Mouse (Mus musculus) layer of hippocampus, adult 18-20 months (tissue): Measurements from ENCODE around the gene App. TPM values are rescaled to one million over a fixed set of nuclear protein-coding genes. Genes with fewer than 3 reads are reported as not detected.

Experiments used
- DNase-seq, 2 experiments: peaks; one replicate each; pipeline ENCODE4 v3.0.0; 2022; ENCODE audit warnings: low spot score in 2 of 2
- long read RNA-seq: library from polyadenylated mRNA; stranded (forward); transcript quantifications from one replicate; pipeline ENCODE4 v2.0.0, GENCODE M21; 2021
- total RNA-seq, 2 experiments: library from RNA; stranded (reverse); gene quantifications; 2 replicates each; pipeline ENCODE4 v1.2.3; 2021

Gene App
- total RNA-seq: 1,000 to 10,000 TPM; 1,310 to 1,337 TPM
- long read RNA-seq, full-length matches to known transcripts: 1,340 of 1,542 reads
- long read RNA-seq, partial matches to known transcripts: 143 of 1,542 reads
- long read RNA-seq, other reads (novel, unspliced or antisense): 59 of 1,542 reads

GRCm38 (mm10) chr16:85173373-85174081 is at the start of gene App:
App (minus strand) TSS chr16:85173766.
- DNase-seq: peak; percentile 88 to 95

- DNase-seq: peak; percentile 20 to 63
Measured at GRCm38 (mm10) chr16:85215846-85216245, 42.3 kb upstream of the App start.

- no peak for DNase-seq
Measured at GRCm38 (mm10) chr16:85215173-85215572, 41.6 kb upstream of the App start.

DNA sequence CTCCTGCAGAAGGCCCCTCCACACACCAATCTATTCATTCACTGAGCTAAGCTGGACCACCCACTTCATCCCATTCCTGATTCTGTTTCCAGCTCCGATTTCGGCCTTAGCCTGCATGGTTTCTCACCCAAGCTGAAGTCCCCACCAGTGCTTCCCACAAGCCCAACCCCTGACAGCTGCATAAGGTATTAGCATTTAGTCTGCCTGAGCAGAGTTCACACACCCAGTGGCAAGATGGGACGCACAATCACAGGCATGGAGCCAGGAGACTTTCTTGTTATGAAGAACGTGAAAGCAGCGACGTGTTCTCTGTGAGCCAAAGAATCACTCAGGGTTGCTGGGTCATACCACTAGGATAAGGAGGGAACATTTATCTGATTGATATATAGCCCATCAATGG is 22.1 kb upstream of the App start:
- DNase-seq: no peak

- DNase-seq: no peak
Measured at GRCm38 (mm10) chr16:85195167-85195566, 21.6 kb upstream of the App start.

DNA sequence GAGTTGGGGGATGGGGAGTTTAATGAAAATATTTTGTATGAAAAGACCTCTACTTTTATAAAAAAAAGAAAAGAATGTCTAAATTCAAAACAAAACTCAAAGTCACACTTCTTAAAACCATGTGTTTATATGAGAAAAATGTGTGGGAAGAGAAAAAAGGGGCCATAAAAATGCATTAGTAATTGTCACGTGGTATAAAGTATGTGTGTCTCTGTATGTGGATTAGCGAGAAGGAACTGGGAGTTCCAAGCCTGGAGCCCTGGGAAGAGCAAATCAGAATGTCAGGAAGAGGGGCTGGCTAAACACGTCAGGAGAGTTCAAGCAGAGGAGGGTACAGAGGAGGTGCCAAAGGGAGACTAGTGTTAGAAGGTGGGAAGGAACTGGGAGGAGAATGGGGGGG is 7.9 kb upstream of the App start:
- DNase-seq: no peak

- DNase-seq: no peak
Measured at GRCm38 (mm10) chr16:85180710-85181109, 7.1 kb upstream of the App start.

- no peak for DNase-seq
Measured at GRCm38 (mm10) chr16:85176666-85177065, 3.1 kb upstream of the App start.

- DNase-seq: peak; percentile 47 to 58
Measured at GRCm38 (mm10) chr16:85172571-85173372, 794 bp downstream of the App start.

DNA sequence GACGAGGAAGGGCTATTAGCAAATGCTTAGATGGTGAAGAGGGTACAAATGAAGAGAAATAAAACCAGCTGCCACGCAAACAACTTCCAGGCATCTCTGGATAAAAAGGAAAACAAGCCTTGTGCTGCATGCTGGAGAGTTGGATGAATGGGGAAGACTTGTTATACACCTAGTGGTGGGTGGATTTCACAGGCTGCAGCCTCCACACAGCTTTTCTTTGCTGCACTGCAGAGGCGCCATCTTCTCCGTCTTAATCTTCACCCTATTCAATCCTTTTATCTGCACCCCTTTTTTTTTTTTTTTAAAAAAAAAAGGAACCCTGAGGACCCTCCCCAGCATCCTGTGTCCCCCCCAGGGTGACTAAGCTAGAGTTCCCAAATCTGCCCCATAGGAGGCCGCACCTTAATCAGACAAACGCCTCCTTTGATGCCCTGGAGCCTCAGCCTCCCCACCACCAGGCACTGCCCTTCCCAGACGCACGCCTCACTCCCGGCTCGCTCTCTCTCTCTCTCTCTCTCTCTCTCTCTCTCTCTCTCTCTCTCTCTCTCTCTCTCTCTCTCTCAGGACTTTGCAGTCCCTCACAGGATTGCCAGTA is 1.5 kb downstream of the App start:
- peak; percentile 50 to 73 for DNase-seq

GRCm38 (mm10) chr16:85170826-85171510 is 2.6 kb downstream of the App start:
- peak in 1 of 2 experiments; percentile 48 for DNase-seq

DNA sequence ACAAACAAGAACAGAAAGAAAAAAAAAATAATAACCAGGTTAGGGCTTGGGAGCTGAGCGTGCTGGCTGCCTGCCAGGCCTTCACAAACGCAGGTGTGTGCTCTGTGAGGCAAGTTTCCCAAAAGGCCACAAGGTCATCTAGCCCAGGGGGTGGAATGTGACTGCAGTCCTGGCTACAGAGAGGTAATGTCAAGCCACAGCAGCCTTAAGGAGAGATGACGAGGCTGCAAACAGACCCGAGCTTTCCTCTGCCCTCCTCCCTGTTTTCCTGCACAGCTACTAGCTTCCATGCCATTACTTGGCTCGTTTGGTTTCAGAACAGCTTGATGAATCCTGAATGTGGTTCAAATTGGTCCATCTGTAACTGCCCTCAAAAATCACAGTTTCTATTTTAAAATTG is 4.7 kb downstream of the App start:
- DNase-seq: peak in 1 of 2 experiments; percentile 41

DNA sequence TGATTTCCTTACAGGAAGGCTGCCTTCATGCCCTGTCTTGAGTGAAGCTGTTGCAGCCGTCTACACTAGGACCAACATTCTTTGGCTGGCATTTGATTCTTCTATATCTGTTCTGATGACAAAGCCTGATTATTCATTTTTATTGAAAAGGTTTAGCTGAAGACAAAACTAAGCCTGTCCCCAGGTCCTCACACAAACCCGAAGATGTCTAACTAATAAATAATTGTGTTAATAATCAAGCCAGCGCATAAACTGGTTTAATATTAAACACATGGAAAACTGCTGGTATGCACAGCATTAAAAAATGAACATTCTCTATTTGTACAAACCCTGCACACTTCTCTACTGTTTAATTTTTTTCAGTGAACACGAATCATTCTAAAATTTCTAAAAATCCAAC is 7.4 kb downstream of the App start:
- no peak for DNase-seq

DNA sequence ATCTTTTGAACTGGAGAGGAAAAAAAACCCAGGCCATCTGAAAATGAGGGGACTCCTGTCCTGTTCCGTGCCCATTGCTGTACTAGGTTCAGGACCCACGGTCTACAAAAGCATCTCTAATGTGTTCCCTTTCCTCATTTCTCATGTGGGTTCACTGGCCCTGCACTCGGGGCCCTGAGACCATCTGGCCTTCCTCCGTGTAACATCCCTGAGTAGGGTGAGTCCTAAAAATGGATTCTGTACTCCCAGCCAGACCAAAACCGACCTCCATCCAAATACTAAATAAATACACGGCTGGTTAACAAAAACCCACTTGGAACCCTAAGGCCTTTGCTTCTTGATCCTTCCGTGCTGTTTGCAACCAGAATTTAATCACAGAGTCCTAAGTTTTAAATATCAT is 7.9 kb downstream of the App start:
- DNase-seq: no peak

DNA sequence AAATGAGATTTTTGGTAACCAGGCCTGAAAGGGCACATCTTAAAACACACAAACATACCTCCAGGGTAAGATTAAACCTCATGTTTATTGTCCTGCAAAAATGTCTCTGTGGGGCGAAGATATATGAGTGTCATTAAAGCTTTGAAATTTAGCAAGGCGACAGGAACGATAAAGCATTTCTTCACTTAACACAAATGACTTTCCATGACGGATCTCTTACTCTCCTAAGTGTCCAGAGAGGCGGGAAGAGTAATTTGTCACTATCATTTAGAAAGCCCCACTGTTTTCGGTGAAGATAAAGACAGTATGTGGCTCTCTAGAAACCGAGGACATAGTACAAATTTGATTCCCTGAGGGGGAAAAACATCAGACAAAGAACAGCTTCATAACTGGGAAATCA is 8.4 kb downstream of the App start:
- no peak for DNase-seq

DNA sequence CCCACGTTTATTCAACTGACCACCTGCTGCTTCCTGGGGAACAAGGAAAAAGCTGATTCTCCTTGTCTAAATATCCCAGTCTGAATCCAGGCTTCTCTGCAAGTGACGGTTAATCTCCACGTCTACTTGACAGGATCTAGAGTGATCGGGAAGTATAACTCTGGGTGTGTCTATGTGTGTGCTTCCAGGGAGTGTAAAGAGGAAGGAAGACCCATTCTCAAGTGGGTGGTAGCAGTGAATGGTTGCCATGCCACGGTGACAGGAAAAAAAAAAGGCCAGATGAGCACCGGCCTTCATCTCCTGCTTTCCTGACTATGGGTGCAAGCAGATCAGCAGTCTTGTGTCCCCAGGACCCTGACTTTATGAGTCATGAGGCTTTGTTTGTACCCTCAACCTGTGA is 10.8 kb downstream of the App start:
- no peak for DNase-seq

DNA sequence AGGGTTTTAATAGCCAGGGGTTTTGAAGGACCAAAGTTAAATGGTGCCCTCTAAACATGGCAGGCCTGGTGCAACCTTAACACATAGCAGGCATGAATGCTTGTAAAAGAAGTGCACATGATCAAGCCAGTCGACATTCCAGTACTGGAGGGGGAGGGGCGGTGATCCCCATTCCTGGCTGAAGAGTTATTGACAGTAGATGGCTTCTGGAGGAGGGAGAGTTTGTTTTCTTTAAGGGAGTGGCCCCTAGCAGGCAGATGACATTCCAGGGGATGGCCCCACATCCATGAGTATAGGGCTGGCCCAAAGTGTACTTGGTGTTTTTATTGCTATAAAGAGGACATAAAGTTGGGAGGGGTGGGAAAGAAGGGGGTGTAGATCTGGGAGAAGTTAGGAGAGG is 13.4 kb downstream of the App start:
- no peak for DNase-seq

DNA sequence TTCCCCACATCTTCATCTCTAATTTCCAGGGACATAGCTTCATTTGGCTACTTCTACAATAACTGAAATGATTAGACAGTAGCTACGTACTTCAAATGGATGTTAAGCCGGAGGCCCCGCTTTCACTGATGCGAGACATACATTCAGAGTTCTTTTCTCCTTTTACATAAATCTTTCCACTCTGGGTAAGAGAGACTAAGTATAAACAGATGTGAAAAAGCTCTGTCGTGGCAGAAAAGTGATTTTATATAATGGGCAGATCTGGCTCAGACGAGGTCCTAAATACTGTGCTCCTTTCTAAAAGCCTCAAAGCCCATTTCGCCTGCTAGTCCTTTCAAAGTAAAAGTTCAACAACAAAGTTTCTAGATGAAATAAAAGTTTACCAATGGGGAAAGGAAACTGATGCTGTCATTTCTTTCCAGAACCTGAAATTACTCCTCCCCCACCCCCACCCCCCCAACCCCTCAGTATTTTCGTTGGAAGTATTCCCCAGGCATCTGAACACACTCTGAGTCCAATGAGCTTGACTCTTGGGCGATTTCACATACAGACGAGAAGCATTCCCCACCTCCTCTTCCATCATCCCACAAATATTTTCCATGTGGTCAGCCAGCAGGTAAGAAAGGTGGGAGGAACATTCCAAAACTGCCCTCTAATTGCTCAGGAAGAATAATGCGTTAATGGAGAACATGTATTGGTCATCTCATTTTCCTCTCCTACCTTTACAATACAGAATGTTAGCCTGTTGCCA is 15.6 kb downstream of the App start:
- DNase-seq: no peak

DNA sequence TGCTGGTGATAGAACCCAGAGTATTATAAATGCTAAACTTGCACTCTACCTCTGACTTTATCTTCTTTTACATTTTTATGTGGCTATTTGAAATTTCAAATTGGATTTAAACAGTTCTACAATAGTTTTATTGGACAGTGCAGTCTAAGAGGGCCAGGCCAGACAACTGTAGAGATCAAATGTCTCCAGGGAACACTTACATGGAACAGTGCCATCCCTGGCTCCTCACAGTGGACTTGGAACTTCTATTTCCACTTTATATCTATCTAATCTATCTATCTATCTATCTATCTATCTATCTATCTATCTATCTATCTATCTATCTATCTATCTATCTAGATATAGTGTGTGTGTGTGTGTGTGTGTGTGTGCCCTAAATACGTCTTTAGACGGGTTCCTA is 16.4 kb downstream of the App start:
- DNase-seq: no peak

GRCm38 (mm10) chr16:85155836-85156235 is 17.7 kb downstream of the App start:
- DNase-seq: no peak

DNA sequence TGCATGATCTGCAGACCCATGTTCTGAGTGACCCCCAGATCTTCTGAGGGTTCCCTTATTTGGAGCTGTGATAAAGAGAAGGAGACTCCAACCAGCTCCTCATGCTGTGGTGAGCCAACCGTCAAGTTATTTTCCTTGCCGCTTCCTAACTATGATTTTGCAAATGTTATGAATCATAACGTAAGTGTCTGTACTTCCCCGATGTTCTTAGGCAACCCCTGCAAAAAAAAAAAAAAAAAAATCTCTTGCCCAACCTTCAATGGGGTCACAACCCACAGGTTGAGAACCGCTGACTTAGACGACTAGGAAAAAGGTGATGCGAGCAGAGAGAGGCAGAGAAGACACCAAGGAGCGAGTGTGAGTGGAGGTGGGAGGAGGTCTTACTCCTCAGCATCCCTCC is 21.1 kb downstream of the App start:
- DNase-seq: no peak
